Mouse (Mus musculus): Measurements from ENCODE around the gene Ptpn1. TPM values are rescaled to one million over a fixed set of nuclear protein-coding genes. Genes with fewer than 3 reads are reported as not detected.
A peak's percentile ranks its signal among the peaks of the same experiment; 100 is the strongest.

Ptpn1 gene
- polyA plus RNA-seq, 1 experiment, result 24.4 TPM

- H3K27ac ChIP-seq (ENCODE audit: insufficient read depth, low read depth, low read length), result no peak overlapping the region
Measured at GRCm38 (mm10) chr2:168010893-168011292, 79.0 kb downstream of the Ptpn1 start.

GRCm38 (mm10) chr2:168016951-168017391 is 85.1 kb downstream of the Ptpn1 start:
- H3K27ac ChIP-seq (ENCODE audit: insufficient read depth, low read depth, low read length), result peak overlapping the region; percentile 1; the same call in 1 of the 2 replicates
- 22% methylated on average over 5 of the region's 5 CpGs for WGBS

More at GRCm38 (mm10) chr2:168010893-168011292, 79.0 kb downstream of the Ptpn1 start:
- no peak for TF ChIP-seq CTCF (IDR thresholded peaks at IDR 0.05; ENCODE audit: extremely low read depth, insufficient read length, insufficient replicate concordance, low read depth, low read length)
- TF ChIP-seq POLR2A (IDR thresholded peaks at IDR 0.05; ENCODE audit: low read depth, low read length), result no peak
- H3K36me3 ChIP-seq (ENCODE audit: control insufficient read depth, insufficient read depth, low read length), result no peaks in the 10 kb centered on the region
- WGBS, result 63% methylated on average over 11 of the region's 11 CpGs
- H3K4me1 ChIP-seq (ENCODE audit: control insufficient read depth, insufficient read depth, insufficient read length, low read length), result peaks cover 13% of the 10 kb centered on the region
- H3K4me3 ChIP-seq (ENCODE audit: low read depth, low read length), result no peak overlapping the region
- no peaks in the 10 kb centered on the region for H3K27me3 ChIP-seq (ENCODE audit: control insufficient read depth, insufficient read depth, low read length)

GRCm38 (mm10) chr2:168019201-168019715 is 87.4 kb downstream of the Ptpn1 start:
- Histone ChIP-seq H3K27me3 (ENCODE audit: control insufficient read depth, insufficient read depth, low read length) (no peaks in the 10 kb centered on the region), H3K36me3 (ENCODE audit: control insufficient read depth, insufficient read depth, low read length) (no peaks in the 10 kb centered on the region), H3K4me3 (ENCODE audit: low read depth, low read length) (no peak overlapping the region), H3K27ac (ENCODE audit: insufficient read depth, low read depth, low read length) (peak overlapping the region; percentile 17), H3K4me1 (ENCODE audit: control insufficient read depth, insufficient read depth, insufficient read length, low read length) (peaks cover 13% of the 10 kb centered on the region)
- no peak for TF ChIP-seq POLR2A (IDR thresholded peaks at IDR 0.05; ENCODE audit: low read depth, low read length)
- no peak for TF ChIP-seq CTCF (IDR thresholded peaks at IDR 0.05; ENCODE audit: extremely low read depth, insufficient read length, insufficient replicate concordance, low read depth, low read length)
- WGBS, result 48% methylated on average over 9 of the region's 9 CpGs

More at GRCm38 (mm10) chr2:168016951-168017391, 85.1 kb downstream of the Ptpn1 start:
- Histone ChIP-seq H3K36me3 (ENCODE audit: control insufficient read depth, insufficient read depth, low read length) (no peaks in the 10 kb centered on the region), H3K4me3 (ENCODE audit: low read depth, low read length) (no peak overlapping the region), H3K27me3 (ENCODE audit: control insufficient read depth, insufficient read depth, low read length) (no peaks in the 10 kb centered on the region), H3K4me1 (ENCODE audit: control insufficient read depth, insufficient read depth, insufficient read length, low read length) (peaks cover 13% of the 10 kb centered on the region)
- TF ChIP-seq CTCF (IDR thresholded peaks at IDR 0.05; ENCODE audit: extremely low read depth, insufficient read length, insufficient replicate concordance, low read depth, low read length) (peak; percentile 78; the same call in 1 of the 2 replicates), POLR2A (IDR thresholded peaks at IDR 0.05; ENCODE audit: low read depth, low read length) (no peak)

- H3K27me3 ChIP-seq (ENCODE audit: control insufficient read depth, insufficient read depth, low read length), result no peaks in the 10 kb centered on the region
- H3K27ac ChIP-seq (ENCODE audit: insufficient read depth, low read depth, low read length), result no peak overlapping the region
- H3K4me3 ChIP-seq (ENCODE audit: low read depth, low read length), result no peak overlapping the region
- TF ChIP-seq POLR2A (IDR thresholded peaks at IDR 0.05; ENCODE audit: low read depth, low read length), result no peak
- no peak for TF ChIP-seq CTCF (IDR thresholded peaks at IDR 0.05; ENCODE audit: extremely low read depth, insufficient read length, insufficient replicate concordance, low read depth, low read length)
- peaks cover 4% of the 10 kb centered on the region; the same call in 1 of the 2 replicates for H3K4me1 ChIP-seq (ENCODE audit: control insufficient read depth, insufficient read depth, insufficient read length, low read length)
- no peaks in the 10 kb centered on the region for H3K36me3 ChIP-seq (ENCODE audit: control insufficient read depth, insufficient read depth, low read length)
- WGBS, result 37% methylated on average over 3 of the region's 3 CpGs
Measured at GRCm38 (mm10) chr2:168023763-168024402, 92.0 kb downstream of the Ptpn1 start.

- Histone ChIP-seq H3K27ac (ENCODE audit: insufficient read depth, low read depth, low read length) (peak overlapping the region; percentile 47; the same call in 1 of the 2 replicates), H3K4me3 (ENCODE audit: low read depth, low read length) (no peak overlapping the region), H3K27me3 (ENCODE audit: control insufficient read depth, insufficient read depth, low read length) (no peaks in the 10 kb centered on the region), H3K4me1 (ENCODE audit: control insufficient read depth, insufficient read depth, insufficient read length, low read length) (peaks cover 4% of the 10 kb centered on the region; the same call in 1 of the 2 replicates), H3K36me3 (ENCODE audit: control insufficient read depth, insufficient read depth, low read length) (no peaks in the 10 kb centered on the region)
- TF ChIP-seq CTCF (IDR thresholded peaks at IDR 0.05; ENCODE audit: extremely low read depth, insufficient read length, insufficient replicate concordance, low read depth, low read length), result no peak
- 79% methylated on average over 12 of the region's 12 CpGs for WGBS
Measured at GRCm38 (mm10) chr2:168025174-168025573, 93.3 kb downstream of the Ptpn1 start.

- 84% methylated on average over 8 of the region's 8 CpGs for WGBS
- Histone ChIP-seq H3K4me3 (ENCODE audit: low read depth, low read length) (no peak overlapping the region), H3K4me1 (ENCODE audit: control insufficient read depth, insufficient read depth, insufficient read length, low read length) (no peaks in the 10 kb centered on the region; the same call in 1 of the 2 replicates), H3K27me3 (ENCODE audit: control insufficient read depth, insufficient read depth, low read length) (no peaks in the 10 kb centered on the region), H3K36me3 (ENCODE audit: control insufficient read depth, insufficient read depth, low read length) (no peaks in the 10 kb centered on the region), H3K27ac (ENCODE audit: insufficient read depth, low read depth, low read length) (peak overlapping the region; percentile 47)
- TF ChIP-seq POLR2A (IDR thresholded peaks at IDR 0.05; ENCODE audit: low read depth, low read length) (no peak), CTCF (IDR thresholded peaks at IDR 0.05; ENCODE audit: extremely low read depth, insufficient read length, insufficient replicate concordance, low read depth, low read length) (no peak)
Measured at GRCm38 (mm10) chr2:168025882-168026281, 94.0 kb downstream of the Ptpn1 start.

GRCm38 (mm10) chr2:168026467-168026866 is 94.6 kb downstream of the Ptpn1 start:
- Histone ChIP-seq H3K27ac (ENCODE audit: insufficient read depth, low read depth, low read length) (no peak overlapping the region), H3K4me1 (ENCODE audit: control insufficient read depth, insufficient read depth, insufficient read length, low read length) (no peaks in the 10 kb centered on the region; the same call in 1 of the 2 replicates), H3K4me3 (ENCODE audit: low read depth, low read length) (no peak overlapping the region), H3K27me3 (ENCODE audit: control insufficient read depth, insufficient read depth, low read length) (no peaks in the 10 kb centered on the region), H3K36me3 (ENCODE audit: control insufficient read depth, insufficient read depth, low read length) (no peaks in the 10 kb centered on the region)
- 10% methylated on average over 3 of the region's 3 CpGs for WGBS
- TF ChIP-seq CTCF (IDR thresholded peaks at IDR 0.05; ENCODE audit: extremely low read depth, insufficient read length, insufficient replicate concordance, low read depth, low read length), result no peak
- no peak for TF ChIP-seq POLR2A (IDR thresholded peaks at IDR 0.05; ENCODE audit: low read depth, low read length)
